Mouse (Mus musculus): ENCODE results near the gene Olfr995. TPM values are rescaled to one million over a fixed set of nuclear protein-coding genes. Genes with fewer than 3 reads are reported as not detected.

Gene Olfr995
- polyA plus RNA-seq, 1 experiment from 2014 or later: not detected

Other genes starting within 250 kb of the Olfr995 start
- gene Lrrc55, start 246.4 kb downstream of the Olfr995 start, polyA plus RNA-seq (2015; fragmentation: Nextera tagmentation; extraction: Ambion mirVana): 0.33 and 0.49 TPM in 2 replicates
- not detected in 2 replicates for gene Olfr987, start 104.3 kb downstream of the Olfr995 start, polyA plus RNA-seq (2015; fragmentation: Nextera tagmentation; extraction: Ambion mirVana)
- gene Olfr988, start 80.4 kb downstream of the Olfr995 start, polyA plus RNA-seq (2015; fragmentation: Nextera tagmentation; extraction: Ambion mirVana): not detected in 2 replicates
- not detected in 2 replicates for gene Olfr992, start 34.2 kb downstream of the Olfr995 start, polyA plus RNA-seq (2015; fragmentation: Nextera tagmentation; extraction: Ambion mirVana)
- gene Olfr993, start 28.8 kb downstream of the Olfr995 start, polyA plus RNA-seq (2015; fragmentation: Nextera tagmentation; extraction: Ambion mirVana): not detected in 2 replicates
- gene Olfr994, start 7.2 kb downstream of the Olfr995 start, polyA plus RNA-seq (2015; fragmentation: Nextera tagmentation; extraction: Ambion mirVana): not detected in 2 replicates
- gene 4833423E24Rik, start 75.4 kb upstream of the Olfr995 start, polyA plus RNA-seq (2015; fragmentation: Nextera tagmentation; extraction: Ambion mirVana): 0.15 and 0.29 TPM in 2 replicates
- gene Olfr996, start 135.6 kb upstream of the Olfr995 start, polyA plus RNA-seq (2015; fragmentation: Nextera tagmentation; extraction: Ambion mirVana): not detected in 2 replicates
- gene Olfr998, start 145.3 kb upstream of the Olfr995 start, polyA plus RNA-seq (2015; fragmentation: Nextera tagmentation; extraction: Ambion mirVana): not detected in 2 replicates
- gene Olfr1000, start 168.3 kb upstream of the Olfr995 start, polyA plus RNA-seq (2015; fragmentation: Nextera tagmentation; extraction: Ambion mirVana): not detected in 2 replicates
- not detected in 2 replicates for gene Olfr1002, start 207.1 kb upstream of the Olfr995 start, polyA plus RNA-seq (2015; fragmentation: Nextera tagmentation; extraction: Ambion mirVana)
- gene Olfr154, start 220.8 kb upstream of the Olfr995 start, polyA plus RNA-seq (2015; fragmentation: Nextera tagmentation; extraction: Ambion mirVana): not detected in 2 replicates
- gene Olfr1006, start 235.1 kb upstream of the Olfr995 start, polyA plus RNA-seq (2015; fragmentation: Nextera tagmentation; extraction: Ambion mirVana): not detected in 2 replicates
- not detected in 2 replicates for gene Olfr1008, start 245.8 kb upstream of the Olfr995 start, polyA plus RNA-seq (2015; fragmentation: Nextera tagmentation; extraction: Ambion mirVana)

All from heart, embryonic 16.5 days (tissue).